Mouse (Mus musculus): ENCODE data around the gene Rbm10. TPM values are rescaled to one million over a fixed set of nuclear protein-coding genes. Genes with fewer than 3 reads are reported as not detected.

Gene Rbm10
- 55.1 and 55.3 TPM in 2 replicates for polyA plus RNA-seq (2015; fragmentation: Nextera tagmentation; extraction: Ambion mirVana)

DNA sequence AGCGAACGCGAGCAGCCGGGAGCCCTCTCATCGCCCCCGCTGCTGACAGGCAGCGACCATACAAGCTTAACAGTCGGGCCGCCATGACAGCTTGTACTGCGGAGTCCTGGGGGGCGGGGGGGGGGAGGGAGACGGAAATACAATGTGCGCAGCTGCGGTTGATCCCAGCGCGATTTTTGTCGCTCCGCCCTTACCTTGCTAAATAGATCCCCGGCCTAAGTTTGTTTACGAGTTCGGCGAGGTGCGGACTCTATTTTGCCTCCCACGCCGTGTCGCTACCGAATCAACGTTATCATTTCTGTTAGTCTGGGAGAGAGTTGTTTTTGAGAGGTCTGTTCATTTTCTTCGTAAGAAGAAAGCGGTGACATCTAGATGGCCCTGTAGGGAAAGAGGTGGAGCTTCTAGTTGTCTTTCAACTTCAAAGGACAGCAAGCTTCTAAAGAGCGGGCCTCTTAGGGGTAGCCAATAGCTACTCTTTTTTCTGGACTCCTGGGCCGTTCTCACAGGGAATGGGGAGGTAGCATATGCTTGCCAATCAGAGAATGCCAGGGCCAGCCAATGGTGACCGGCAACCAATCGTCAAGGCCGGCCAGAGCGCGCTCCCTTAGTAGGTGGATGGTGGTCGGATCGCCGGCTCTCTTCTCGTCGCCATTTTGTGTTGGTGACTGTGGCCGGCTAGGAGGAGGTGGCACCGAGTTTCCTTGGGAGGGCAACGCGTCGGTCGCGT, at the start of gene Rbm10, which contains the start of gene Ndufb11:
Gene Rbm10 (plus strand): TSS at position 328 of the 727 bp plus-strand sequence.
Gene Ndufb11 (minus strand): TSS at position 444 of the 727 bp plus-strand sequence.
- ATAC-seq = peak; percentile 99
- peak within 1 kb of the TSS; percentile 65 for H3K4me3 ChIP-seq (ENCODE audit: low read length)
- H3K27me3 ChIP-seq (replicated peaks; ENCODE audit: control insufficient read depth, insufficient read depth, low read length) = no peaks in the 10 kb centered on the region
- H3K4me1 ChIP-seq (ENCODE audit: control insufficient read depth, insufficient read depth, low read length) = no peaks in the 10 kb centered on the region
- peak within 1 kb of the TSS; percentile 52 for H3K4me2 ChIP-seq (ENCODE audit: low read depth, low read length)
- 10% methylated on average over 49 of the region's 49 CpGs for WGBS
- peak within 1 kb of the TSS; percentile 83 for H3K27ac ChIP-seq (ENCODE audit: low read length)
- no peaks in the 10 kb centered on the region for H3K36me3 ChIP-seq (ENCODE audit: control insufficient read depth, insufficient read depth, low read length)
- peak within 1 kb of the TSS; percentile 78 for H3K9ac ChIP-seq (ENCODE audit: low read depth, low read length)
- H3K9me3 ChIP-seq (ENCODE audit: control insufficient read depth, low read length) = no peaks in the 10 kb centered on the region

DNA sequence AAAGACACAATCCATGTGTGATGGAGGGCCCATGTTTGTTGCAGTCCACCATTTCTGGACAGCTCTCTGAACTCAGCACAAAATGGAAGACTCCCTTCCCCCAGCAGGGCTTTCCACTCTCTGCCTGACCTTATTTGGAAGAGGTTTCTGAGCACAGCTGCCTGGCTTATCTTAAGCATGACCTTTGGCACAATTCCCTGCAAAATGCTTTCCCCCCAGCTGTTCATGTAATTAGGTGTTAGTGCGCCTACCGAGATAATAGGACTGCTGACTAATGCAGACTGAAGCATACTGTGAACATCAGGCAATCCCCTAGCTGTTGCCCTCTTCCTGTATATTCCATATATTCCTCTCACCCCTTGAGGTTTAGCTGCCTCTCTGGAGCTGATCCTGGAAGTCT, 46.3 kb upstream of the Rbm10 start:
- no peaks in the 10 kb centered on the region for H3K36me3 ChIP-seq (ENCODE audit: control insufficient read depth, insufficient read depth, low read length)
- no peak overlapping the region for H3K9ac ChIP-seq (ENCODE audit: low read depth, low read length)
- H3K4me3 ChIP-seq (ENCODE audit: low read length) = no peak overlapping the region
- 23% methylated on average over 2 of the region's 2 CpGs for WGBS
- H3K9me3 ChIP-seq (ENCODE audit: control insufficient read depth, low read length) = no peaks in the 10 kb centered on the region
- no peaks in the 10 kb centered on the region for H3K4me1 ChIP-seq (ENCODE audit: control insufficient read depth, insufficient read depth, low read length)
- H3K27me3 ChIP-seq (replicated peaks; ENCODE audit: control insufficient read depth, insufficient read depth, low read length) = no peaks in the 10 kb centered on the region
- peak; percentile 93 for ATAC-seq
- H3K4me2 ChIP-seq (ENCODE audit: low read depth, low read length) = no peak overlapping the region
- no peak overlapping the region for H3K27ac ChIP-seq (ENCODE audit: low read length)

DNA sequence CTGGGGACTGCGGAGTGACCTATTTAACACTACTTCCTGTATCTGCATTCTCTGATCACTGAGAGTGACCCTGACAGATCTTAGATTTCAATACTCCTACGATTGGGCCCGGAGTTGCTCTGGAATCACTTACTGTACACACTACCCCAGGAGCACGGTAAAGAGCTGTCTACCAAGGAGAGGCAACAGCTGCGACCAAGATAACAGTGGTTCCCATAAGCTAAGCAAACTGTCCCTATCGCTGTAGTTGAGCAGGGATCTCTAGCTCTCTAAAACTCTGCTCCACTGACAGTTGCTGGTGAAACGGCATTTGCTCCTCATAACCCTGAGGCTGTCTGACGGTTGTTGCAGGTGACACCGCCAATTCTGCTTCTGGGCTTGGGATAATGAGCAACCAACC, 44.6 kb upstream of the Rbm10 start:
- no peaks in the 10 kb centered on the region for H3K9me3 ChIP-seq (ENCODE audit: control insufficient read depth, low read length)

DNA sequence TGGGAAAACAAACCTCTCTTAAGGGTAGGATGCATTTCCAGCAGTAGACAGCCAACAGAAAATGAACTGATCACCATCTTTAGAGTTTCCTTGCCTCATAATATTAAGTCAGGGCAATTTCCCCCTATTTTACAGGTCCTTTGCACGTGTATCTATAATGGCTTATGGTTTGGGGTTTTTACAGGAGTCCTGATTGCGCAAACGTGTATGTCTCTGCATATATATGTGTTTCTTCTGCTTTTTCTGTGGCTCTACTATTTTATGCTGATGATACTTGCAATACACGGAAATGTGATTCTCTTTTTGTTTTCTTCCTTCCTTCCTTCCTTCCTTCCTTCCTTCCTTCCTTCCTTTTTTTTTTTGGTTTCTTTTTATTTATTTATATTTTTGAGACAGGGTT, 43.4 kb upstream of the Rbm10 start:
- no peaks in the 10 kb centered on the region for H3K36me3 ChIP-seq (ENCODE audit: control insufficient read depth, insufficient read depth, low read length)
- H3K27me3 ChIP-seq (replicated peaks; ENCODE audit: control insufficient read depth, insufficient read depth, low read length) = no peaks in the 10 kb centered on the region
- no peak overlapping the region for H3K9ac ChIP-seq (ENCODE audit: low read depth, low read length)
- no peaks in the 10 kb centered on the region for H3K9me3 ChIP-seq (ENCODE audit: control insufficient read depth, low read length)
- no peak overlapping the region for H3K4me3 ChIP-seq (ENCODE audit: low read length)
- no peak overlapping the region for H3K27ac ChIP-seq (ENCODE audit: low read length)
- no peaks in the 10 kb centered on the region for H3K4me1 ChIP-seq (ENCODE audit: control insufficient read depth, insufficient read depth, low read length)
- no peak overlapping the region for H3K4me2 ChIP-seq (ENCODE audit: low read depth, low read length)
- WGBS = 87% methylated on average over 4 of the region's 4 CpGs
- no peak for ATAC-seq

More for the DNA sequence above, 44.6 kb upstream of the Rbm10 start:
- no peak overlapping the region for H3K4me2 ChIP-seq (ENCODE audit: low read depth, low read length)
- WGBS = 64% methylated on average over 9 of the region's 9 CpGs
- no peaks in the 10 kb centered on the region for H3K27me3 ChIP-seq (replicated peaks; ENCODE audit: control insufficient read depth, insufficient read depth, low read length)
- H3K4me3 ChIP-seq (ENCODE audit: low read length) = no peak overlapping the region
- no peaks in the 10 kb centered on the region for H3K4me1 ChIP-seq (ENCODE audit: control insufficient read depth, insufficient read depth, low read length)
- H3K27ac ChIP-seq (ENCODE audit: low read length) = no peak overlapping the region
- no peaks in the 10 kb centered on the region for H3K36me3 ChIP-seq (ENCODE audit: control insufficient read depth, insufficient read depth, low read length)
- ATAC-seq = no peak
- no peak overlapping the region for H3K9ac ChIP-seq (ENCODE audit: low read depth, low read length)

DNA sequence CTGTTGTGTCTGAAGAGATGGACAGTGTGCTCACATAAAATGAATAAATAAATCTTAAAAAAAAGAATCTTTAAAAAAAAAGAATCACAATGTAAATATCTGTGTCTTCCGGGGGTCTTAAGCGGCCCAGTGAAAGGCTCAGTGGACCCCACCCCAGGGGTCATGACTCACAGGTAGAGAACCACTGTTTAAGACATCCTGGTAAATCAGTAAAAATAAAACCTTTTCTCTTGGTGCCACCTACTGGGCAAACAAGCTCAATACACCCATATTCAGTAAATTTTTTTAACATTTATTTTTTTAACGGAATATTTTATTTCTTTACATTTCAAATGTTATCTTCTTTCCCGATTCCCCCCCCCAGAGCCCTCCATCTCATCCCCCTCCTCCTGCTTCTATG, 29.3 kb upstream of the Rbm10 start:
- ATAC-seq = no peak
- H3K4me3 ChIP-seq (ENCODE audit: low read length) = no peak overlapping the region
- H3K27me3 ChIP-seq (replicated peaks; ENCODE audit: control insufficient read depth, insufficient read depth, low read length) = no peaks in the 10 kb centered on the region
- no peaks in the 10 kb centered on the region for H3K36me3 ChIP-seq (ENCODE audit: control insufficient read depth, insufficient read depth, low read length)
- no peak overlapping the region for H3K27ac ChIP-seq (ENCODE audit: low read length)
- WGBS = 13% methylated on average over 4 of the region's 4 CpGs
- no peaks in the 10 kb centered on the region for H3K4me1 ChIP-seq (ENCODE audit: control insufficient read depth, insufficient read depth, low read length)
- H3K9me3 ChIP-seq (ENCODE audit: control insufficient read depth, low read length) = no peaks in the 10 kb centered on the region
- H3K9ac ChIP-seq (ENCODE audit: low read depth, low read length) = no peak overlapping the region
- no peak overlapping the region for H3K4me2 ChIP-seq (ENCODE audit: low read depth, low read length)

DNA sequence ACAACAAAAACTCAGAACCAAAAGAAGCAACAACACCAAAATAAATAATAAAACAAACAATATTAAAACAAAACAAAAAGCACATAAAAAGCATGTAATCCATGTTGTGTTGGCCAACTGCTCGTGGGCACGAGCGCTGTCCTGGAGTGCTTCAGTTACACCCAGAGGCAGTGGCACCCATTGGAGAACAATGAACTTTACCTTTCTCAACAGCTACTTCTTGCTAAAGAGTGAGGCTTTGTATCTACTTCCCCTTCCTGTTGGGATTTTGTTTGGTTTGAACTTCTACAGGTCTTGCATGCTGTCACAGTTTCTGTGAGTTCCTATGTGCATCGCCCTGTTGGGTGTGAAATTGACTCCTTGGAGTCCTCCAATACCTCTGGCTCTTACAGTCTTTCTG, 8.8 kb upstream of the Rbm10 start:
- no peak overlapping the region for H3K9ac ChIP-seq (ENCODE audit: low read depth, low read length)
- H3K4me3 ChIP-seq (ENCODE audit: low read length) = no peak overlapping the region
- no peaks in the 10 kb centered on the region for H3K27me3 ChIP-seq (replicated peaks; ENCODE audit: control insufficient read depth, insufficient read depth, low read length)
- no peaks in the 10 kb centered on the region for H3K9me3 ChIP-seq (ENCODE audit: control insufficient read depth, low read length)
- 86% methylated on average over 4 of the region's 4 CpGs for WGBS
- H3K27ac ChIP-seq (ENCODE audit: low read length) = no peak overlapping the region
- ATAC-seq = no peak
- H3K4me1 ChIP-seq (ENCODE audit: control insufficient read depth, insufficient read depth, low read length) = no peaks in the 10 kb centered on the region
- no peak overlapping the region for H3K4me2 ChIP-seq (ENCODE audit: low read depth, low read length)
- no peaks in the 10 kb centered on the region for H3K36me3 ChIP-seq (ENCODE audit: control insufficient read depth, insufficient read depth, low read length)

DNA sequence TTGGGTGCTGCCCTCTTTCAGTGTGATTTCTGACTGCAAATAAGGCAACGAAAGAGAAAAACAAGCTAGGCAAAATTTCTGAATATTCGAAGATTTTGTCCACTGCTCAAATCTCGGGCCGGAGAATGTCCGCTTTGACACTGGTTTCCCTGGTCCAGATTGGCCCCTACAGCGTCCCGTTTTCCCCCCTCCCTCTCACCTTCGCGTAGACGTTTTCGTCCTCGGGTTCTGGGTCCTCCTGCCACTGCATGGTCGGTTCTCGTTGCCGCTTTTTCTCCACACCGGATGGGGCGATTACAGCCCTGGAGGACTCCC, 485 bp upstream of the Rbm10 start:
- H3K9ac ChIP-seq (ENCODE audit: low read depth, low read length) = peak overlapping the region; percentile 73
- no peaks in the 10 kb centered on the region for H3K27me3 ChIP-seq (replicated peaks; ENCODE audit: control insufficient read depth, insufficient read depth, low read length)
- H3K9me3 ChIP-seq (ENCODE audit: control insufficient read depth, low read length) = no peaks in the 10 kb centered on the region
- H3K4me1 ChIP-seq (ENCODE audit: control insufficient read depth, insufficient read depth, low read length) = no peaks in the 10 kb centered on the region
- 10% methylated on average over 17 of the region's 17 CpGs for WGBS
- peak overlapping the region; percentile 48; the same call in 1 of the 2 replicates for H3K4me2 ChIP-seq (ENCODE audit: low read depth, low read length)
- peak overlapping the region; percentile 65 for H3K4me3 ChIP-seq (ENCODE audit: low read length)
- no peaks in the 10 kb centered on the region for H3K36me3 ChIP-seq (ENCODE audit: control insufficient read depth, insufficient read depth, low read length)
- H3K27ac ChIP-seq (ENCODE audit: low read length) = peak overlapping the region; percentile 83
- ATAC-seq = no peak; the same call in 1 of the 2 replicates

DNA sequence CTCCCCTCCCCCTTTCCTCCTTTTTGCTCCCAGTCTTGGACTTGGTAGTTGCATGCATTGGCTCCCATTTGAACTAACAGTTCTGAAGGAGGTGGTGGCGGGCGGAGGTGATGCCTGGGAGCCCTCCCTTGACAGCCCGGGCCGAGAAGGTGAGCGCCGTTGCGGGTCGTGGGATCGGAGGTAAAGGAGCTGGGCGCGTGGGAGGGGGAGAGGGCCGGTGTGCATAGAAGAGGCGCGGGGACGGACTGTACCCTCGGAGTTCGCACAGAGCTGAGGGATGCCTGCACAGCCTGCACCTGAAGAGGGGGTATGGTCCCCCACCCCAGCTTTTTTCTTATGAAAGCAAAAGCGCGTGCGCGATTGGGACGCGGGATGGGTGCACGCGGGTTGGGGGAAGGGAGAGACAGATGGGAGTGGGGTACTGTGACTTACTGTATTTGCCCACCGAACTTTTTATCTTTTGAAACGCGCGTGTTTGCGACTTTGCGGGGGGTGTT, 648 bp downstream of the Rbm10 start:
- ATAC-seq = peak; percentile 33
- H3K27ac ChIP-seq (ENCODE audit: low read length) = peak overlapping the region; percentile 73

DNA sequence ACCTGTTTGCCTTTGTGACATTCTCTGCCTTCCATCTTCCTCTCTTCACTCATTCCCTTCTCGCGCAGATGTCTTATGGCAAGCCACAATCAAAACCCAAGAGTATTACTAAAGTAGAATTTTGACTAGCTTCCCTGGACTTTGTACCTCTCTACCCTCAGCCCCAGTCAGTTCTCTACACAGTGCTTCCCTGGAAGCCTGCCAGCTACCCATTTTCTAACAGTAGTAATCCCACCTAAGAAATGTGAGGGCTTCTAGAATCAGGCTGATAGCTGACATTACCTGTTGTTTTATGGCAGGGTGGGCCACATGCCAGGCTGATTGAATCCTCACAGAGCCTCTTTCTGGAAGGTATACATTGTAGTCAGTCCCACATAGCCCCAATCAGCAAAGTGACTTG, 20.8 kb downstream of the Rbm10 start:
- Histone ChIP-seq H3K27ac (ENCODE audit: low read length) (no peak overlapping the region), H3K4me2 (ENCODE audit: low read depth, low read length) (no peak overlapping the region), H3K27me3 (replicated peaks; ENCODE audit: control insufficient read depth, insufficient read depth, low read length) (no peaks in the 10 kb centered on the region), H3K4me1 (ENCODE audit: control insufficient read depth, insufficient read depth, low read length) (no peaks in the 10 kb centered on the region), H3K36me3 (ENCODE audit: control insufficient read depth, insufficient read depth, low read length) (no peaks in the 10 kb centered on the region), H3K9ac (ENCODE audit: low read depth, low read length) (no peak overlapping the region), H3K4me3 (ENCODE audit: low read length) (no peak overlapping the region), H3K9me3 (ENCODE audit: control insufficient read depth, low read length) (no peaks in the 10 kb centered on the region)
- WGBS = 86% methylated on average over 2 of the region's 2 CpGs
- 0 out of 2 replicates have a peak, but pooled peaks have one; percentile 50 for ATAC-seq

More for the DNA sequence above, 648 bp downstream of the Rbm10 start:
- H3K36me3 ChIP-seq (ENCODE audit: control insufficient read depth, insufficient read depth, low read length) = no peaks in the 10 kb centered on the region
- peak overlapping the region; percentile 65 for H3K4me3 ChIP-seq (ENCODE audit: low read length)
- peak overlapping the region; percentile 78 for H3K9ac ChIP-seq (ENCODE audit: low read depth, low read length)
- H3K4me1 ChIP-seq (ENCODE audit: control insufficient read depth, insufficient read depth, low read length) = no peaks in the 10 kb centered on the region
- no peaks in the 10 kb centered on the region for H3K27me3 ChIP-seq (replicated peaks; ENCODE audit: control insufficient read depth, insufficient read depth, low read length)
- H3K9me3 ChIP-seq (ENCODE audit: control insufficient read depth, low read length) = no peaks in the 10 kb centered on the region
- peak overlapping the region; percentile 52 for H3K4me2 ChIP-seq (ENCODE audit: low read depth, low read length)
- WGBS = 18% methylated on average over 31 of the region's 31 CpGs
